Mouse (Mus musculus): ENCODE measurements around the gene Dnase2b. TPM values are rescaled to one million over a fixed set of nuclear protein-coding genes. Genes with fewer than 3 reads are reported as not detected.

The Dnase2b gene
- total RNA-seq (2022), result not detected

DNA sequence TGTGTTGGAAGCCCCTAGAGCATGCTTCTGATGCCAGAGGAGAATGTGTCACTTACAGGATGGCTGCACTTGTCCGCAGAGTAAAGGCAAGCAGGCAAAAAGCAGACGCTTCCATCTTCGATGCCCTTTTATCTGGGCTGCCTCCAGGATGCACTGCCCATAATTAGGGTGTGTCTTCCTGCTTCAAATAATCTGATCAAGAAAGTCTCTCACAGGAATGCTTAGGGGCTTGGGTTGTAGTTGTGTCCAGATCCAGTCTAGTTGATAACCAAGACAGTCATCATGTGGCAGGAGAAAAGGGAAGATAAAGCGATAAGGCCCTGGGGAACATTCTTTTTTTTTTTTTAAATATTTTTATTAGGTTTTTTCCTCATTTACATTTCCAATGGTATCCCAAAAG, at the start of gene Dnase2b:
Gene Dnase2b (minus strand): TSS at position 101 of the 400 bp plus-strand sequence.
- DNase-seq, result no peak

- DNase-seq, result no peak
Observed at GRCm38 (mm10) chr3:146661907-146662306, 46.5 kb upstream of the Dnase2b start.

DNA sequence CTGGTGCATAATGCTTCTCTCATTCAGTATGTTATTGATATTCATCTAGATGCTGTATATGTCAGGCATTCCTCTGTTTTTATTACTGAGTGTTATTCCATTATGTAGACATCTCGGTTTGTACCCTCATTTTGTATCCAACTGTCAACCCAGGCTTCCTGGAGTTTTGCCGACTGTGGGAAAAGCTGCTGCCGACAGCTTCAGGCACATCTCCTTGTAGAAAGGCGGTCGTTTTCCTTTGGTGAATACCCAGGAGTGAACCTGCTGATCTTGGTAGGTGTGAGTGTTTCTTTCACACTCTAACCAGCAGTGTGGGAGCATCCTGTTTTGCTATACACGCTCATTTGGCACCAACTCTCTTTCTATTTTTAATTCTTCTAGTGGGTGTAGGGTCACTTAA, 45.6 kb upstream of the Dnase2b start:
- DNase-seq, result no peak

- peak; percentile 20 for DNase-seq
Observed at GRCm38 (mm10) chr3:146659321-146659720, 43.9 kb upstream of the Dnase2b start.

GRCm38 (mm10) chr3:146658061-146658639, 42.8 kb upstream of the Dnase2b start:
- DNase-seq, result no peak

DNA sequence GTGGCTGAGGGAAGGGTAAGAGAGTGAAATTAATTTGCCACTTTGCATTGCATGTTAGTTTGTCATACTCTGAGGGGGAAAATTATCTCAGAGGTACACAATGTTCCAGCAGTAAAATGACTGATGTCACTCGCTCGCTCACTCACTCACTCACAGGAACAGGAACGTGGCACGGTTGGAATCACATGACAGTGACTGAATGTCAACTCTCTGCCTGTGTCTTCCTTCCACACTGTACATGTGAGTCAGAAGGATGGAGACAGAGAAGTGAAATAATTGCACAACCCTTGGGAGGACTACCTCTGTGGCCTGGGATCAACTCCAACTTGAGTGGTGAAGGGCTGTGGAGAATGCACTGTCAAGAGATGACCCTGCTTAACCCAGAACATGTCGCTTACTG, 42.0 kb upstream of the Dnase2b start:
- DNase-seq, result peak; percentile 42

GRCm38 (mm10) chr3:146655111-146655577, 39.7 kb upstream of the Dnase2b start:
- no peak for DNase-seq

DNA sequence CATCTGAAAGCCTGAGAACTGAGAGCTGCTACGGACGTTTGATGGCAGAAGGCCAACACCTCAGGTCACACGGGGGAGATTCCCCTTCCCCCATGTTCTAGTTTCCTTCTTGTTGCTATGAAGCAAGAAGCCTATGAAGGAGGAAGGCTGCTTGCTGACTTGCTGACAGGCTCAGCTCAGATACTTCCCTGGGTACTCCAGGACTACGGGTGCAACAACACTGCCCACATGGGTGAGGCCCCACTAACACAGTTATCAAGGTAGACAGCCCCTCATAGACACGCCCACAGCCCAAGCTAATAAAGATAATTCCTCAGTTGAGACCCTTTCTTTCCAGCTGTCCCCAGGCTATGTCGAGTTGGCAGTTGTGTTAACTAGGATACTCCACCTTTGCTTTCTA, 38.3 kb upstream of the Dnase2b start:
- DNase-seq, result no peak

DNA sequence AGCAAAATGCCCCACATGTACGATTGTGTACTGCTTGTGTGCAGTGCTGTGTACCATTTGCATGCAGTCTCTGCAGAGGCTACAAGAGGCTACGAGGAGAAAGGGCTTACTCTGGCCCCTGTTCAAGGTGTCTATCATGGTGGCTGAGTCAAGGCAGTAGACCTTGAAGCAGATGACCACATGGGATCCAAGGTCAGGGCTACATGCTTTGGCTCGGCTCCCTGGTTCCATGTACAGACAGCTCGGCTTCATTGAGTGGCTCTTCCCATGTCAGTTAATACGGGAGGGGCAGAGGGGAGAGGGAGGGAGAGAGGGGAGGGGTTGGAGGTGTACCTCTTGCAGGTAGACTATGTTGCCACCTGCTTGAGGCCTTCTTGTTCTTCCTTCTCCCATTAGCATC, 37.0 kb upstream of the Dnase2b start:
- peak; percentile 58 for DNase-seq

DNA sequence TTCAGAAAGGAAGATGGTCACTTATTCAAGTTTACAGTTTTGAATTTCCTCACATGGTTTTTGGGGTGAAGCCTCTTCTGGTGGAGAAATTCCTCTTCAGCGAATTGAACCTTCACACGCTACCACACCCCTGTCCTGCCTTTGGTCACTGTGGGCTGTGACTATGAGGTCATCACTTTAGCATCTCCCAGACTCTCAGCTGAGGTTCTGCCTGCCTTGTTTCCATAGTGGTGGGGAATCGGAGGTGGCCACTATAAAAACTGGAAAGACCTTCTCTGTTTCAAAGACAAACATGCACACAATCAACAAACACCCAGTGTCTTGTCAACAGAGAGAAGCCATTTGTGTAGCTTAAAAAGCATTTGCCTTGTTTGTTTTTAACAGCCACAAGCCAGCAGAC, 35.8 kb upstream of the Dnase2b start, which contains the start of gene 4930503B20Rik:
Gene 4930503B20Rik (minus strand): TSS at position 101 of the 400 bp plus-strand sequence.
- no peak for DNase-seq

GRCm38 (mm10) chr3:146650716-146651115, 35.3 kb upstream of the Dnase2b start:
- no peak for DNase-seq

DNA sequence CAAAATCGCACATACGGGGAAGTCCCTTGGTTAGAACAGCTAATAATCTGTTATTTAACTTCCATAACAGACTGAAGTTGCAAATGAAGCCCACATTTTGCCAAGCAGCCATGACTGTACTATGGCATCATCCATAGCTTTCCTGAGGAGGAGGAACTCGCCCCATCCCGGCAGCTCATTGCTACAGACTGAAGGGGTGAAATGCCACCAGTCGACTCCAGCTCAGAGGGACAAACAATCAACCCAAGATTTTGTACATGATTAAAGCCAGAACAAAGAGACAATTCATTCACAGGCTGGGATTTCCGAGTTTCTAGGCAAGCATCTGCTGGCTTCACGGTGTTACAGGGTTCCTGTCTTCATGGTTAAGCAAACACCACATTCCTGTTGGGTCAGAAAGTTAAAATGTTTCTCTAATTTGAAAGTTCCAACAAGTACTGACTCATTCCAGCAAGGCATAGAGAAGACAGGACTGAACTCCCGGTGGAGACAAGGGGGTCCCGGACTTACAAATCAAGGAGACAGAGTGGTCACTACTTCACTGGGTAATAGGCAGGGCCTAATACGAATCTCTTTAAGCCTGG, 34.0 kb upstream of the Dnase2b start:
- no peak for DNase-seq

DNA sequence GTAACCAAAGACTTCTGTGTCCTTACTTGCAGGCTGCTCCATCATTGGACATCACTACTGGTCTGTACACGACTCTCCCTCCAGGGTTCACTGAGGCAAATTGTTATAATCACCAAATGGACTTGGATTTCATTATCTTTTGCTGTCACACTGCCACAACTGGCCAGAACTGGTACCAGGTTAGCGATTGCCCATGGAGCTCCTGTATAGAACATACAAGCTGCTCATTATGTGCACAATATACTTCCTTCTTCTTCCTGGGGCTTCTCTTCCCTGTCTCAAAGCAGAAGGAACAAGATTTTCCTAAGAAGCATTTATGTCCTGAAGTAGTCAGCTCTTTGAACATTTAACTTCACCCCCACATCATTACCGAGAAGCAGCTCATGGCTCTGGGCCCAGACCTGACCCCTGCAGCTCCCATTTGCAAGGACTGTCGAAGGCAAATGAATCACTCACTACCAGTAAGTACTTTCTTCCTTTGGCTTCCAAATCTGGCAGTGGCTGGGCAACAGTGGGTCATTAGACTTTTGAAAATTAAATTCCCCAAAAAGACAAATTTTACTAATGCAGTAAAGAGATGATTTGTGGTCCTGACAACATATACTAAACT, 26.5 kb upstream of the Dnase2b start:
- no peak for DNase-seq

DNA sequence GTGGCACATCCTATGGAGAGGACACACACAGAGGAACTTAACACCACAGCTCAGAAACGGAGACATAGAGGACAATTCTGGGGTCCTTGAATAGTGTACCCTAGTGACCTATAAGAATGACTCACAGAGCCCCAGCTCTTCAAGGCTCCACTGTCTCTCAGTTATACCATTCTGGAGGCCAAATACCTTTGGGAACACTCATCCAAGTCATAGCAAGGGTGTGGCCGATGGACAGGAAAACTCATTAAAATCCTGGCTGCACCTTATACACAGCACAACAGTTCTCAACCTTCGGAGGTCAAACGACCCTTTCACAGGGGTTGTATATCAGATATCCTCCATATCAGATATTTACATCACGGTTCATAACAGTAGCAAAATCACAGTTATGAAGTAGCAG, 17.1 kb upstream of the Dnase2b start:
- DNase-seq, result no peak

GRCm38 (mm10) chr3:146628227-146628982, 13.0 kb upstream of the Dnase2b start:
- no peak for DNase-seq

DNA sequence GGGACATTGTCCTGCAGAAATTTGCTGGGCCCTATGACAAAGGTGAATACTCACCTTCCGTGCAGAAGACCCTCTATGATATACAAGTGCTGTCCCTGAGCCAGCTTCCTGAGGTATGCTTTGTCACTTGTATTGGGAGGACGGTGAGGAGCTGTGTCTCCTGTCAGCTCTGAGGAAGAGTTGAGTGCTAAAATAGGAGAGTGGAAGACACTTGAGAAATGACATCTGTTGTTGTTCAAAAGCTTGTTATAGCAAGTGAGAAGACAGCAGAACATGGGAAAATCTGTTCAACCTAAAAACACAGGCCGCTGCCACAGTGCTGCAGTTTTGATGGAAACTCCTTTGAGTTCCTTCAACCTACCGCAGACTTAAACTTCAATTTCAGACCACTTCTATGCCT, 10.4 kb upstream of the Dnase2b start:
- DNase-seq, result no peak

- no peak for DNase-seq
Observed at GRCm38 (mm10) chr3:146621966-146622365, 6.6 kb upstream of the Dnase2b start.

- DNase-seq, result peak; percentile 72
Observed at GRCm38 (mm10) chr3:146620555-146621249, 5.3 kb upstream of the Dnase2b start.

- DNase-seq, result no peak
Observed at GRCm38 (mm10) chr3:146620101-146620500, 4.7 kb upstream of the Dnase2b start.

DNA sequence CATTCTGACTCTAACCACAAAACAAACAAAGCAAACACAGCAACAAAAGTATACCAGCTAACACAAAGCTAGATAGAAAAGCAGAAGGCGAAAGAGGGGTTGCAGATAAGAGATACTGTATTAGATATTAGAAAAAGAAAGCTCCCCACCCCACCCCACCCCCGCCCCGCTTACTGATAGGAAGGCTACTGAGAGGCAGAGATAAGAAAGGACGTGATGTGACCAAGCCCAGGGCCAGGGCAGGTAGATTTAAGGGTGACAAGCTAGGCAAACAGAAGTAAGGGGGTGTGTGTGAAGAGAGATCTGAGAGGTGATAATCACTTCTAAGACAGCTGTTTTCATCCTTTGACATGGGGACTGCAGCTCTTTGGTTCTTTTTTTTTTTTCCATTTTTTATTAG, 3.0 kb upstream of the Dnase2b start:
- DNase-seq, result no peak

DNA sequence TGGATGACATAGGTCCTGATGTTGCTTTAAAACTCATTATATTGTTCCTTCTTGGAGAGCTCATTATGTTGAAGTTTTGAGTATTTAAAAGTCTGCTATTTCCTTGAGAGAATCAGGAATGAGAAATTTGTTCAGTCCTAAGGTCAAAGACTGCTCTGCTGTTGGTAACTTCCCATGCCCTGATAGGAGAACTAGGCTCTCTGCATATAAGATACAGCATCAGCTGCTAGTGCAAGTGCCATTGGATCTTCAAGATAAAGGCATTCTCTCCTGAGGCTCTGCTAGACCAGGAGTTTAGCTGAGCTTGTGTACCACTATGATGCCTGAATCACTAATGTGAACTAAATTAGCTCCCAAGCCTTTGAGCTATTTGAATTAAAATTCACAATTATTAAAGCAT, 2.5 kb upstream of the Dnase2b start:
- DNase-seq, result no peak

DNA sequence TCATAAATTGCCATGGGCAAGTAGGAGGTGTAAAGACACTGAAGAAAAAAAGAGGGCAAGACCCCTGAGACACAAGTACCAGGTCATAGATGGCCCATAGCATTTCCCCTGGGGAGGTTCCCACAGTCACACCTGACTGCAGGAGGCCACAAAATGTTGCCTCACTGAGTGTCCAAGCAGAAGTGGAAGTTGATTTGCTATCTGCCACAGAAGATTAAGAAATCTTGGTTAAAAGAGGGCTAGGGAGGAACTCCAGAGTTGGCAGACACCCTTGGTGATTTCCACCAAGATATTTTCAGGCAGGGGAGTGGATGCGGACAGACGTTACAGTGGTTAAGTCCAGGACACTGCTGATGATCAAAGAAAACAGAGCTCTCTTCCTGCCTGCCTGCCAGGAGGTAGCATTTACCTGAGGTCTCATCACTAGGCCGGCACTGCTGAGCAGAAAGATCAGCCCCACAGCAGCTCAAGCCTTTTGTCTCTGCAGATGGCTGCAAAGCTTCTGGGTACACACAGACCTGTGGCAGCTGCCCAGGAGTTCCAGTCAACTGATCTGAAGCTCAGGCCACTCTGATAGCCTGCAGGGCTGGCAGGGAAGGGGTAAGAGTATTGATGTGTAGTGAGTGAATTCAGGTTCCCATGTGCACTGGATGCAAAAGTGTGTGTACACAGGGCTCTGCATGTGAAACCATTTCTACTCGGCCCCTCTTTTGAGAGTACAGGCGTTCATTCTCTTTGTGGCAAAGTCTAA, 1.3 kb upstream of the Dnase2b start:
- no peak for DNase-seq
